Mouse (Mus musculus): ENCODE results near the gene Lpar1. TPM values are rescaled to one million over a fixed set of nuclear protein-coding genes. Genes with fewer than 3 reads are reported as not detected.

The Lpar1 gene
- total and polyA plus RNA-seq, 3 experiments = not detected

DNA sequence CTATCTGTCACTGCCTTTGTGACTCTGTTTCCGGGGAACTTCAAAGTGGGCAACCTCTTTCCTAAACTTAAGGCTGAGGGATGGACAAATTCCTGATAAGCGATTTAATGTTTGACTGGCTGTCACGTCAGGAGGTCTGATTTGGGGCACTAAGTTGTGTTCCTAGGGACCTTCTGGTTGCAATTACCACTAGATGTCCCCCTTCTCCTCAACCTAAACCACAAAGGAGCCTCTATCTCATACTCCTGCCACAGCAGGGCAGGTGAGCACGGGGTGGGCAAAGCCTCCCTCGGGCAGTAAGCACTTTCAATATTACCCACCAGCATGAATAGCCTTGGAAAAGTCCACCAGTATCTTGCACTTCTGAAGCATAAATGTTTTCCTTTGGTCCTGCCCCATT lies 134.5 kb downstream of the Lpar1 start:
- Histone ChIP-seq H3K27me3 (ENCODE audit: control insufficient read depth in 1 of 2, insufficient read depth in 2 of 2, low read length in 2 of 2) (no peaks in the 10 kb centered on the region), H3K9me3 (replicated peaks; ENCODE audit: insufficient read depth, low read length) (no peaks in the 10 kb centered on the region)

DNA sequence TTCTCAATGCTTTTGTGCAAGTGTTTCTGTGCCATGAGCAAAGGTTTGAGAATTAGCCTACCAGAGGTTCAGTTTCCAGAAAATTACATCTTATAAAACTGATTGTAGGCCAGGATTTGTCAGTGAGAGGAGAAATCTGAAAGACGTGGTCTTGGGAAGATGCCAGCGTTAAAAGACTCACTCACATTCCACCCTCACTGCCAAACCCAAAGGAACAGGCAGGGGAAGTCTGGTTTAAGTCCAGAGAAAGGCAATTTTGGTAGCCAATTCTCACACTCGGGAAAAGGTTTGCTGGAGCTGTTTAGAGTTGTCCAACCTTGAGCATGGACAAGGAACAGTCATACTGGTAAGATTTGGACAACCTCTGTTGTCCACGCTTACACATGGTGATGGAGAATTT lies 136.4 kb downstream of the Lpar1 start:
- no peaks in the 10 kb centered on the region for H3K36me3 ChIP-seq (ENCODE audit: control insufficient read depth in 1 of 2, insufficient read depth in 2 of 2, low read length in 2 of 2)
- no peaks in the 10 kb centered on the region for H3K9me3 ChIP-seq (replicated peaks; ENCODE audit: insufficient read depth, low read length)
- no peaks in the 10 kb centered on the region for H3K4me1 ChIP-seq (ENCODE audit: control insufficient read depth in 1 of 2, insufficient read depth in 2 of 2, low read length in 2 of 2)
- TF ChIP-seq MYB (IDR thresholded peaks at IDR 0.05; ENCODE audit: low read depth, low read length) (no peak), TBP (IDR thresholded peaks at IDR 0.05; ENCODE audit: low read depth, low read length) (no peak), POLR2AphosphoS5 (IDR thresholded peaks at IDR 0.05; ENCODE audit: borderline replicate concordance, low read depth, low read length) (no peak), MAFK (IDR thresholded peaks at IDR 0.05; ENCODE audit: borderline replicate concordance, low read depth, low read length) (no peak), ZNF384 (IDR thresholded peaks at IDR 0.05; ENCODE audit: low read depth, low read length) (no peak), GATA1 (IDR thresholded peaks at IDR 0.05; ENCODE audit: low read depth, low read length) (no peak), RAD21 (IDR thresholded peaks at IDR 0.05; ENCODE audit: low read depth, low read length) (no peak), JUND (IDR thresholded peaks at IDR 0.05; ENCODE audit: low read depth, low read length) (no peak), ELF1 (IDR thresholded peaks at IDR 0.05; ENCODE audit: low read depth, low read length) (no peak), GABPA (IDR thresholded peaks at IDR 0.05; ENCODE audit: low read depth, low read length) (no peak), CTCF (IDR thresholded peaks at IDR 0.05 in 2 of 3, conservative IDR thresholded peaks at IDR 0.05 in 1 of 3; ENCODE audit: control insufficient read depth in 1 of 3, insufficient read depth in 1 of 3, low read depth in 2 of 3, low read length in 3 of 3, poor library complexity in 1 of 3, severe bottlenecking in 1 of 3) (no peak), POLR2AphosphoS2 (IDR thresholded peaks at IDR 0.05; ENCODE audit: low read length) (no peak), UBTF (IDR thresholded peaks at IDR 0.05; ENCODE audit: borderline replicate concordance, insufficient read depth, low read depth, low read length) (no peak), NELFE (IDR thresholded peaks at IDR 0.05; ENCODE audit: low read depth, low read length) (no peak), MAX (IDR thresholded peaks at IDR 0.05; ENCODE audit: low read length) (no peak)
- H3K27me3 ChIP-seq (ENCODE audit: control insufficient read depth in 1 of 2, insufficient read depth in 2 of 2, low read length in 2 of 2) = no peaks in the 10 kb centered on the region
- DNase-seq (ENCODE audit: low read depth, low spot score) = no peak
- H3K27ac ChIP-seq (ENCODE audit: control insufficient read depth, low read depth, low read length) = no peak overlapping the region
- no peak overlapping the region for H3K9ac ChIP-seq (ENCODE audit: control insufficient read depth, low read depth, low read length, poor library complexity, severe bottlenecking)
- no peak overlapping the region for H3K4me3 ChIP-seq (ENCODE audit: control insufficient read depth in 1 of 2, insufficient read depth in 1 of 2, low read depth in 2 of 2, low read length in 2 of 2)
- H3K79me2 ChIP-seq (ENCODE audit: control insufficient read depth, insufficient read depth, low read length, poor library complexity) = no peaks in the 10 kb centered on the region

More for the DNA sequence above, 134.5 kb downstream of the Lpar1 start:
- no peaks in the 10 kb centered on the region for H3K4me1 ChIP-seq (ENCODE audit: control insufficient read depth in 1 of 2, insufficient read depth in 2 of 2, low read length in 2 of 2)
- no peaks in the 10 kb centered on the region for H3K36me3 ChIP-seq (ENCODE audit: control insufficient read depth in 1 of 2, insufficient read depth in 2 of 2, low read length in 2 of 2)
- no peak for DNase-seq (ENCODE audit: low read depth, low spot score)
- H3K27ac ChIP-seq (ENCODE audit: control insufficient read depth, low read depth, low read length) = no peak overlapping the region
- no peaks in the 10 kb centered on the region for H3K79me2 ChIP-seq (ENCODE audit: control insufficient read depth, insufficient read depth, low read length, poor library complexity)
- H3K9ac ChIP-seq (ENCODE audit: control insufficient read depth, low read depth, low read length, poor library complexity, severe bottlenecking) = no peak overlapping the region
- no peak overlapping the region for H3K4me3 ChIP-seq (ENCODE audit: control insufficient read depth in 1 of 2, insufficient read depth in 1 of 2, low read depth in 2 of 2, low read length in 2 of 2)
- TF ChIP-seq MEF2A (IDR thresholded peaks at IDR 0.05; ENCODE audit: extremely low read depth, insufficient replicate concordance, low read depth, low read length, poor library complexity, severe bottlenecking) = no peak
- no peak for TF ChIP-seq USF1 (IDR thresholded peaks at IDR 0.05; ENCODE audit: low read depth, low read length)
- no peak for TF ChIP-seq GABPA (IDR thresholded peaks at IDR 0.05; ENCODE audit: low read depth, low read length)
- no peak for TF ChIP-seq NRF1 (IDR thresholded peaks at IDR 0.05; ENCODE audit: insufficient read depth, low read depth, low read length, poor library complexity, severe bottlenecking)
- no peak for TF ChIP-seq ZNF384 (IDR thresholded peaks at IDR 0.05; ENCODE audit: low read depth, low read length)
- no peak for TF ChIP-seq CHD1 (IDR thresholded peaks at IDR 0.05; ENCODE audit: low read depth, low read length)
- no peak for TF ChIP-seq MYC (IDR thresholded peaks at IDR 0.05; ENCODE audit: low read depth, low read length)
- no peak for TF ChIP-seq RAD21 (IDR thresholded peaks at IDR 0.05; ENCODE audit: low read depth, low read length)
- no peak for TF ChIP-seq POLR2A (IDR thresholded peaks at IDR 0.05; ENCODE audit: control insufficient read depth in 1 of 2, insufficient read depth in 1 of 2, low read depth in 1 of 2, low read length in 2 of 2, poor library complexity in 1 of 2)
